Mouse (Mus musculus): ENCODE measurements around the gene Adam12. TPM values are rescaled to one million over a fixed set of nuclear protein-coding genes. Genes with fewer than 3 reads are reported as not detected.
A peak's percentile ranks its signal among the peaks of the same experiment; 100 is the strongest.

Gene Adam12
- 10 to 100 TPM; 14.3 to 15.3 TPM for total RNA-seq (2021)

DNA sequence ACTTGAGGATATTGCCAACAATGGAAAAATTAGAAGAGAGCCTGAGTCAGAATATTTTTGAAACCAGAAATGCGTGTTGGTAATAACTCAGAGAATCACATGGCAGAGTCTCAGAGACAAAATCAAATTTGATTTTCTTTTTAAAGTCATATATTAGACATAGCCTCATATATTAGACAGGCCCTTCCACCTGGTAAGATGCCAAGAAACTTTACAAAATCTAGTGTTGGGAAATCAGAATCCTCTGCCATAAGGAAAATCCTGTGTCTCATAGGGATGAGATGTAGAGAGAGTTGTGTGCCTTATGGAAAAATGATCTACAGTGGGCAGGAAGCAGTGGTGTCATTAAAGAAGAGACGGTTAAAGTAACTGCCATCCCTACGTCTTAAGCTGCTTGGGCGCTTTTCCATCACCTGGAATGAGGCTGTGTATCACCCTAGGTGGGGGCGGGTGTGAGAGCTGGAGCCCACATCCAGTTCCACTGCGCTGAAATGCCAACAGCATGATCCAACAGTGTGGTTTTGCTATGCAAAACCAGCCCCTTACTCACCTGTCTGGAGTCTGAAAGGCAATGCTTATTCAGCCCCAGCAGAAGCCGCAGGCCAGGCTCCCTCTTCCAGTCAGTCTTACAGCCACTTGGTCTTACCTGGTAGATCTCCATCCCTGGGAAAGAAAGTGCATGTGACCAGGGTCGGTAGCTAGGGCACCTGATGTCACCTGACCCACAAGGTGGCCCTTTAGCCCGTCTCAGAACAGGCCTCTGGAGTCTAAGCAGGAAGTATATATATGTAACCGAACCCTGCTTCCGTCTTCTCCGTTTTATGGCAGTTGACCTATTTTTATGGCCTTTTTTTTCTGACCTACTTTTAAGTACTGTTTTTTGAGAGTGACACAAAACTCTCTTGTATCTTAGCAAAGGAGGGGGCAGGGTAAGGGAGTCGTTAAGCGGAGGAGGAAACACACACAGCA is at the start of gene Adam12:
Adam12 (minus strand) TSS at position 769 of the 969 bp plus-strand sequence.
- no peak for DNase-seq
- intact Hi-C loops (cut with DNase I) = no loop called here

GRCm38 (mm10) chr7:134272956-134273355 is 41.0 kb upstream of the Adam12 start:
- intact Hi-C loops (cut with DNase I) = no loop called here
- no peak for DNase-seq

- no peak for DNase-seq
- intact Hi-C loops (cut with DNase I) = no loop called here
These were observed 40.5 kb upstream of the Adam12 start for GRCm38 (mm10) chr7:134272421-134272820.

DNA sequence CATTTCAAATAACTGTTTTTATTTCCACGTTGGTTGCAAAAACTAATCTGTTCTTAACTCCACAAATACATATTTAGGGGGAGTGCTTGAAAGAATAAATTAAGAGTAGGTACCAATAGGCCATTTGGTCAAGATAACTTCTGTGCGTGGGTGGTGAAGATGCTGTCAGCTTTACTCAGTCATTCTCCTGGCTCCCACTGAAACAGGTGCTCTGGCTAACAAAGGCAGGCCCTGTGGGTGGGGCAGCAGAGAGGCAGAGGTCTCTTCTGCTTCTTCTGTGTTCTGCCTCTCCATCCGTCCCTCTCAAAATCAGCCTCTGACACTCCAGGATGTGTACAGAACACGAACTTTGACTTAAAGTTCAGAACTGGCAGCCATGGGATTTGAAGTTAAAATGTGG is 33.8 kb upstream of the Adam12 start:
- intact Hi-C loops (cut with DNase I) = no loop called here
- no peak for DNase-seq

DNA sequence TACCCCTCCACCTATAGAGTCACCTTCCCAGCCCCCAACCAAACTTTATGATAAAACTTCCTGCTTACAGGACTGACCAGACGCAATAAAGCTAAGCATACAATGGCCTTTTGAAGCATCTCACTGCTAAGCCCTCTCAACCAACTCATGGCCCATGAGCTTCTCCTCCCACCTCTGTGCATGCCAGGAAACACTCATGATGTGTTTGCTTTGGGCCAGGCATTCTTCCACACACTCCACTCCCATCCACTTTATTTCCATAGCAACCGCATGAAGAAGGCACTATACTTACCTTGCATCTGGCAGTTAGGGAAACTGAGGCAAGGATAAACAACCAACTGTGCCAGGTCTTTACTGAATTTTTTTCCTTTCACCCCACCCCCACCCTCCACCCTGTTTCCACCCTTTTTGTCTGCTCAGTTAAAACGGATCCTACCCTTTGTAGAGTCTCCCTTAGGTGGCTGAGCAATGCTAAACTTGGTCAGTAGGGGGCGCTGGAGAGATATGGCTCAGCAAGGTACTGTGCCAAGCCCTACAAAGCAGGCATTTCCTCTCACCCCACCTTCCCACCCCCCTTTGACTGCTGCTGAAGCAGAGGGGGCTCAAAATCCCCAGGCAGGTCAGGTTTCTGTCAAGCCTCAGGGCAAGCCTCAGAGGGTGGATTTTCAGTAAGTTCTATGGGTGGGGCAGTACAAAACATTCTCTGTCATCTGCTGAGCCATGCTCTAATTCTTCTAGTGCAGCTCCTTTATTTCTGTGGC is 31.4 kb upstream of the Adam12 start:
- DNase-seq = peak; percentile 69
- intact Hi-C loops (cut with DNase I) = no loop called here

DNA sequence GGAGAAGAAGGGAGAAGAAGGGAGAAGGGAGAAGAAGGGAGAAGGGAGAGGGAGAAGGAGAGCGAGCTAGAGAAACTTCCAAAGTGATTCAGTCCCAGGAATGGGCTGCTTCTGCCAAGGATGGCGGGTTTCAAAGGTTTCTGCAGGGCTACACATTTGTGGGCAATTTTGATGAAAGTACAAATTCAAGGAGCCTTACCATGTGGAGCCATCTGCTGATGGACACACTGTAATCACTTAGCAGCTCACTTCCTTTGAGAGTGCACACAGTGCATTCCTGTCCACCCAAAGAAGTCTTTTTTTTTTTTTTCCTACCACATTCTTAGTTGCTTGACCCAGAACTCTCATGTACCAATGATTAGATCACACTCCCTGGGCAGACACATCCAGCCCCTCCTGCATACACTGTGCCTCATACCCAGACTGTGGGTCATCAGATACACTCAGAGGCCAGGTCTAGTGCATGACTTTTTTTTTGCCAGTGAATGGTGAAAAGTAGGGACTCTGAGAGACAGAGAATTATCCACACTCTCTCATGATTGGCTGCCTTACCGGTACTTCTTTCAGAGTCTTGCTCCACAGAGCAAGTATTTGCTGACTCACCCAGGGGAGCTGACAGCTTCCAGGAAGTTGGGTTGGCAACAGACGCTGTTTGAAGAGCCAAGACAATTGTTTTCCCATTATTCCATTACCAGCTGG is 29.2 kb upstream of the Adam12 start:
- intact Hi-C loops (cut with DNase I) = no loop called here
- peak; percentile 11 for DNase-seq

- DNase-seq = no peak
- intact Hi-C loops (cut with DNase I) = no loop called here
These were observed 18.4 kb upstream of the Adam12 start for GRCm38 (mm10) chr7:134250273-134250870.

DNA sequence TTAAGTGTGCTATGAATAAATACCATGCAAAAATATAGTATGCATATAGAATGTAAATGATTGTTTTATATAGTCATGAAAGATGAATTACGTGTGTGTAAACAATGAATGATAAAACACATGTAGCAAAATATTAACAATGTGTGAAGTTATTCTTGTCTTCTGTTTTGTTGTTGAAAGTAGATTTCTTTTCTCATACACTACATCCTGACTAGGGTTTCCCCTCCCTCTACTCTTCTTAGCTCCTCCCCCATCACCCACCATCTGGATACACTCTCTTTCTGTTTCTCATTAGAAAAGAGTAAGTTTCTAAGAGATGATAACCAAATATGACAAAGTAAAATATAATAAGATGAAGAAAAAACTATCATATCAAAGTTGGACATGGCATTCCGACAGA is 16.1 kb upstream of the Adam12 start:
- intact Hi-C loops (cut with DNase I) = no loop called here

DNA sequence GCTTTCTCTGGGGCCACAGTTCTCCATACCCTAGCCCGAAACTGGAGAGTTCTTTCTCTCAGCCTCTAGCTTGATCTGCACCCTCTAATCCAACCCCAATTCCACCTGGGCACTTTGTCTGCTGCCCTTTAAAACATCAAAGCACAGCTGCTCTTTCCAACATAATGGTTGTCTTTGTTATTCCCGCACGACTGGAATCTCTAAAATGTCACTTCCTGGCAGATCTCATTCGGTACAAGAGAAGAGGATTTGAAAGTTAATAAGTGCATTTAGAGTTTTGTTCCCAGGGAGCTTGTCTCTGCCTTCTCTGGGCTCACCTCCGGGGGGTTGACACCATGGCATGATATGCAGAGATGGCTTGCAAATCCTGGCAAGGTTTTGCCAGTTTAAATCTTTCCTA is 14.7 kb upstream of the Adam12 start:
- intact Hi-C loops (cut with DNase I) = no loop called here
- no peak for DNase-seq

More for the DNA sequence above, 16.1 kb upstream of the Adam12 start:
- no peak for DNase-seq

GRCm38 (mm10) chr7:134242773-134243172 is 10.8 kb upstream of the Adam12 start:
- intact Hi-C loops (cut with DNase I) = no loop called here
- DNase-seq = no peak

DNA sequence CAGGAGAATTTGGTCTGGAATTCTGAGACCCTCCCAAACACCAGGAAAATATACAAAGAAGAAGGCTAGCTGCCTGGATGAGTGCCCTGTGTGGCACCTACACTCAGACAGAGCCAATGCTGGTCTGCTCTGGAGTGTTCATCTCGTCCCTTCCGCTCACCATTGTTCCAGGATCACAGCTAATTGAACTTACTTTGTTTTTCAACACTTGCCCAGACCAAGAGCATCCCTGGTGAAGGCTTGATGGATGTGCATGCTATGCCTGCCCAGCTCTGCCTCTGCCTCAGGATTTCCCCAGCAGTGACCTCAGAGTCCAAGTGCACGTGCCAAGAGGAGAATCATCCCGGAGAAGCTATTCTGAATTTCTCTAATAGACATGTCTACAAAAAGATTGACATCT is 9.3 kb upstream of the Adam12 start:
- intact Hi-C loops (cut with DNase I) = no loop called here
- DNase-seq = no peak

GRCm38 (mm10) chr7:134240579-134240978 is 8.6 kb upstream of the Adam12 start:
- no peak for DNase-seq
- intact Hi-C loops (cut with DNase I) = no loop called here

- DNase-seq = no peak
- intact Hi-C loops (cut with DNase I) = no loop called here
These were observed 6.9 kb upstream of the Adam12 start for GRCm38 (mm10) chr7:134238863-134239262.

DNA sequence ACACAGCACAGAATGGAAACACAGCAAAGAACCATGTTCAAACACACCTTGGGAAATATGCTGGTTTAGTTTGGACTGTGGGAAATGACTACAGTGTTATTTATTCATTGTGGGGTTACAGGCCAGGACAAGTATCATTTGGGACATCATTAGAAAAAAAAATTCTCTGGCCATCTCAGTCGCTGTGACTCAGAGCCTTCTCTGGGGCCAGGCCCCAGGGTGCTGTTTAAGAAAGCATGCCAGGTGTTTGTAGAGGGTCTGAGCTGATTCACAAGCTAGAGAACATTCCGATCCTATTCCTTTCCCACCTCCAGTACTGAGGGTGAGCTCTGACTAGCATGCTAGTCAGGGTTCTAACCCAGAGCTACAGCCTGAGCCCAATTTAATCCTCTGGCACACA is 5.4 kb upstream of the Adam12 start:
- DNase-seq = no peak
- intact Hi-C loops (cut with DNase I) = no loop called here

DNA sequence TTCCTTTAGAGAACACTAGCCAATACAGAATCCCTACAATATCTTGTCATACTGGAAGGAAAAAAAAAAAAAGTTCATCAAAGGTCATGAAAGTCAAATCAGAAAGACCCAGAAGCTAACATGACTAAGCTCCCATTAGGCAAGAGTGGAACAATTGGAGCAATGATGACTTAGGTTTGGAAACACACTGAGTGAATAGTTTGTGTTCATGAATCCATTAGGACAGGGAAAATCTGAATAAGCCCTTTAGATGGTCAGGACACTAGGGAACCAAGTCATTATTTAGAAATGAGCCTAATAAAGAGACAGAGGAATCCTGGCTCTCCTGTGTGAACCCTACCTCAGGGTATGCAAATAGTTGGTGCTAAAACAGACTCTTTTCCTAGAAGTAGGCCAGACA is 4.8 kb upstream of the Adam12 start:
- DNase-seq = no peak
- intact Hi-C loops (cut with DNase I) = no loop called here

DNA sequence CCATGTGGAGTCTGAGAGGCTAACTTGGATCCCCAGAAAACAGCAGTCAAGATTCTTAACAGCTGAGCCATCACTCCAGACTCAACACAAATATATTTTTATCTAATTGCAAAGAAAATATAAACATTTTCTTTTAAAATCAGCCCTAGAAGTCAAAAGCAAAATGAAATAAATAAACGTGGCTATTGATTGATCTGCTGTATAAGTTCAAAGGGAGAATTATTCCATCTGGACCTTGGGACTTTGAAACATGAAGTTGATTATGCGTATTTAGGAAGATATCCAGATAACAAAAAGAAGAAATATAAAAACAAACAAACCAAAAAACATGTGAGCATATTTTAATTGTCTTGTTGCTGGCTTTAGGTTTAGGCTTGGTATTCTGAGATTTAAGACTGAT is 3.6 kb upstream of the Adam12 start:
- intact Hi-C loops (cut with DNase I) = no loop called here
- no peak for DNase-seq

- DNase-seq = no peak
- intact Hi-C loops (cut with DNase I) = no loop called here
These were observed 1.2 kb downstream of the Adam12 start for GRCm38 (mm10) chr7:134230708-134231107.

DNA sequence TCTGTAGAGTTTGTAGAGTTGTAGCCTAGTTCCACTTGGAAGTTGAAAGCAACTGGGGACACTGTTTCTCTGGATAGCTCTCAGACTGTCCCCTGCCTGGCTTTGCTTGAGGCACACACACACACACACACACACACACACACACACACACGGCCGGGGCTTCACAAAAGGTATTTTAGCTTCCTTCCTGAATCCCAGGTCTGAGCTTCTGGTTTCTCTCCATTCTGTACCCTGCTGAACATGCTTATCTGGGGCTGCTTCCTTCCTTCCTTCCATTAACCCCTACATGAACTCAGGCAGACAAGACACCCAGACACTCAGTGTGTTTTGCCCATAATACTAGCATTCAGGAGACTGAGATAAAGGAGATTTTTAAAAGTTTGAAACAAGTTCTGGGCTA is 2.0 kb downstream of the Adam12 start:
- intact Hi-C loops (cut with DNase I) = no loop called here
- DNase-seq = no peak

DNA sequence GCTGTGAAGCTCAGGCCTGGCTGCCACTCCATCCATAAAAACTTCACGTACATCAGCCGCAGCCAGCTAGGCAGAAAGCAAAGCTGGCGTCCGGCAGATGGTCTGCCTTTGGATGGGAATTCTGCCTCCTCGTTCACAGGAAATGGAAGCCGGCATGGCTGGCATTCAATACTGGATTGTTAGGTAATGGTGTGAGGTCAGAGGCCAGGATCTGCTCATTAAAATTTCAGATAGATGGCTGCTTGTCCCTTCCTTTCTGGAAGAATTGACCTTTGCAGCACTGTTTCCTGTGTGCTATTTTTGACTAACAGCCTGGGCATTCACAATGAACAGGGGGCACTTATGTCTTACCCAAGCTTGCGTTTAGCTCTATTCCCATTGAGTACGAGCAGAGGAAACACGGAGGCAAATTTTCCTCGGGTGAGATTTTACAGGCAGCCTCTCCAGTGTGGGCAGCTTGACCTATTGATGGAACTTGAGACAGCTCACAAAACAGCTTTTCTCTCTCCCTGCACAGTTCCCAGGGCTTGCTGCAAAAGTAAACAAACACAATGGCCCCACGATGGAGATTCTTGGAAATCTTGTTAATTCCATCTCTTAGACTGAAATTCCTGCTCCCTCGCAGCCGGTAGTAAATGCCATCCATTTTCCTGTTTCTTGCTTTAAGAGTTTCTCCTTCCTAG is 4.0 kb downstream of the Adam12 start:
- peak; percentile 64 for DNase-seq
- intact Hi-C loops (cut with DNase I) = no loop called here

- intact Hi-C loops (cut with DNase I) = no loop called here
- no peak for DNase-seq
These were observed 4.8 kb downstream of the Adam12 start for GRCm38 (mm10) chr7:134227101-134227500.
